Mouse (Mus musculus): ENCODE data around the gene Dock1. TPM values are rescaled to one million over a fixed set of nuclear protein-coding genes. Genes with fewer than 3 reads are reported as not detected.

Gene Dock1
- polyA plus RNA-seq, 1 experiment = 14.3 TPM

- Histone ChIP-seq H3K4me3 (ENCODE audit: insufficient read depth, low read length) (no peak overlapping the region), H3K27ac (ENCODE audit: insufficient read depth, low read length) (no peak overlapping the region), H3K4me1 (ENCODE audit: control insufficient read depth, insufficient read depth, low read length) (no peaks in the 10 kb centered on the region)
- no peak for TF ChIP-seq POLR2A (IDR thresholded peaks at IDR 0.05; ENCODE audit: extremely low read depth, insufficient read depth, low read length)
- TF ChIP-seq CTCF (IDR thresholded peaks at IDR 0.05; ENCODE audit: extremely low read depth, insufficient read depth, low read length) = no peak
Observed at GRCm38 (mm10) chr7:135038930-135039329, 368.5 kb downstream of the Dock1 start.

DNA sequence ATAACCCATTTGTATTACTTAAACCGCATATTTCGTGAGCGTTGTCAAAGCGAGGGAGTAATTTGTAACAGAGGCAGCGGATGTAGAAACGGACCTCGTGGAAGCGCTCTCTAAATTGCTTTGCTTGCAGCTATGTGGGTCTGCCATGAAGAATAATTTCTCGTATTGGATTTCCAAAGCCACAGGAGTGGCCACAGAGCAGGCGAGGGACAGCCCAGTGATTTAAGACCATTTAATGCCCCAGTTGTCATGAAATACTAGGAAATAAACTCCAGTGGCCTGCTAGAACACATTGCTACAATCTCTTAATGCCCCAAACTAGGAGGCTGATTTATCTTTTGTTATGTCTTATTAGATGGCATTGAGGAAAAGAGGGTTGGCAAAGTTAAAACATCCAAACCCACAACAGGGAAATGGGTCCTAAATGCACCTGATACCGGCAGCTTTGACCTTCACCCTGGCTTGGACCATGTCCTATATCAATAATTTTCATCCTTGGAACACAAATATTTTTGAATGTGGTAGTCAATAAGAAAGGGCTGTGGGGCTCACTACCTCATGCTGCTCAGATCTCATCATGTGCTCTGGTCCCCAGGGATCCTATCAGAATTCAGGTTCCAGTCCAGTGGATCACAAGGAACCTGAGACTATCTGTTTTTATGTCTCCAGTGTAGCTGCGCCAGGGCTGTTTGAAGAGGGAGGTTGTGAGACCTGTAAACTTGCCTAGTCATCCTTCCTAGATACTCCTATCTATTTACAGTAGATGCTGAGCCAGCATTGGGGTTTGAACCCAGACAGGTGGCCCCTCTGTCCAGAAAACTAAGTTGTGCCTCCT, 373.7 kb downstream of the Dock1 start:
- no peak overlapping the region for H3K27ac ChIP-seq (ENCODE audit: insufficient read depth, low read length)
- H3K4me1 ChIP-seq (ENCODE audit: control insufficient read depth, insufficient read depth, low read length) = no peaks in the 10 kb centered on the region
- H3K4me3 ChIP-seq (ENCODE audit: insufficient read depth, low read length) = no peak overlapping the region
- TF ChIP-seq CTCF (IDR thresholded peaks at IDR 0.05; ENCODE audit: extremely low read depth, insufficient read depth, low read length) (no peak), POLR2A (IDR thresholded peaks at IDR 0.05; ENCODE audit: extremely low read depth, insufficient read depth, low read length) (no peak)

- H3K4me3 ChIP-seq (ENCODE audit: insufficient read depth, low read length) = no peak overlapping the region
- no peak overlapping the region for H3K27ac ChIP-seq (ENCODE audit: insufficient read depth, low read length)
- TF ChIP-seq CTCF (IDR thresholded peaks at IDR 0.05; ENCODE audit: extremely low read depth, insufficient read depth, low read length) (no peak), POLR2A (IDR thresholded peaks at IDR 0.05; ENCODE audit: extremely low read depth, insufficient read depth, low read length) (no peak)
- no peaks in the 10 kb centered on the region for H3K4me1 ChIP-seq (ENCODE audit: control insufficient read depth, insufficient read depth, low read length)
Observed at GRCm38 (mm10) chr7:135049416-135049815, 379.0 kb downstream of the Dock1 start.

- TF ChIP-seq POLR2A (IDR thresholded peaks at IDR 0.05; ENCODE audit: extremely low read depth, insufficient read depth, low read length) (no peak), CTCF (IDR thresholded peaks at IDR 0.05; ENCODE audit: extremely low read depth, insufficient read depth, low read length) (no peak)
- no peaks in the 10 kb centered on the region for H3K4me1 ChIP-seq (ENCODE audit: control insufficient read depth, insufficient read depth, low read length)
Observed at GRCm38 (mm10) chr7:135053186-135053715, 382.8 kb downstream of the Dock1 start.

GRCm38 (mm10) chr7:135054664-135055063, 384.2 kb downstream of the Dock1 start:
- TF ChIP-seq CTCF (IDR thresholded peaks at IDR 0.05; ENCODE audit: extremely low read depth, insufficient read depth, low read length) = no peak
- no peak for TF ChIP-seq POLR2A (IDR thresholded peaks at IDR 0.05; ENCODE audit: extremely low read depth, insufficient read depth, low read length)
- Histone ChIP-seq H3K27ac (ENCODE audit: insufficient read depth, low read length) (no peak overlapping the region), H3K4me1 (ENCODE audit: control insufficient read depth, insufficient read depth, low read length) (no peaks in the 10 kb centered on the region), H3K4me3 (ENCODE audit: insufficient read depth, low read length) (no peak overlapping the region)

More at GRCm38 (mm10) chr7:135053186-135053715, 382.8 kb downstream of the Dock1 start:
- no peak overlapping the region for H3K4me3 ChIP-seq (ENCODE audit: insufficient read depth, low read length)
- H3K27ac ChIP-seq (ENCODE audit: insufficient read depth, low read length) = no peak overlapping the region

- no peak for TF ChIP-seq POLR2A (IDR thresholded peaks at IDR 0.05; ENCODE audit: extremely low read depth, insufficient read depth, low read length)
- no peak for TF ChIP-seq CTCF (IDR thresholded peaks at IDR 0.05; ENCODE audit: extremely low read depth, insufficient read depth, low read length)
- H3K4me1 ChIP-seq (ENCODE audit: control insufficient read depth, insufficient read depth, low read length) = no peaks in the 10 kb centered on the region
- H3K27ac ChIP-seq (ENCODE audit: insufficient read depth, low read length) = no peak overlapping the region
- H3K4me3 ChIP-seq (ENCODE audit: insufficient read depth, low read length) = no peak overlapping the region
Observed at GRCm38 (mm10) chr7:135059071-135059470, 388.6 kb downstream of the Dock1 start.

DNA sequence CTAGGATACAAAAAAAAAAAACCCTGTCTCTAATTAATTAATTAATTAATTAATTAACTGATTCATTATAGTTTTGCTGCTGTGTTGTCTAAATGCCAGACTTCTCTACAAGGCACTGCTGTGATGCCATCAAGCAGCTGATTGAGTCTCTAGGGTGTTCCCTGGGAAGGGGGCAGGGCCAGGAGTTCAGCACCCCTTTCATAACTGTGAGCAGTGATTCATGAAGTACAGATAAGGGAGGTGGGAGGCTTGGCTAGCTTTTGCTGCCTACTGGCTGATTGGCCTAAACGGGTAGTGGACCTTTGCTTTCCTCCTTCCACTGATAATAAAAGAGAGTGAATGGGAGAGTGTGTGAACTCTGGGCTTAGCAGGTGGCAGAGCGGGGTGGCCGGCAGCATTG, 389.1 kb downstream of the Dock1 start:
- no peaks in the 10 kb centered on the region for H3K4me1 ChIP-seq (ENCODE audit: control insufficient read depth, insufficient read depth, low read length)
- TF ChIP-seq CTCF (IDR thresholded peaks at IDR 0.05; ENCODE audit: extremely low read depth, insufficient read depth, low read length) = no peak
- TF ChIP-seq POLR2A (IDR thresholded peaks at IDR 0.05; ENCODE audit: extremely low read depth, insufficient read depth, low read length) = no peak
- no peak overlapping the region for H3K4me3 ChIP-seq (ENCODE audit: insufficient read depth, low read length)
- no peak overlapping the region for H3K27ac ChIP-seq (ENCODE audit: insufficient read depth, low read length)

DNA sequence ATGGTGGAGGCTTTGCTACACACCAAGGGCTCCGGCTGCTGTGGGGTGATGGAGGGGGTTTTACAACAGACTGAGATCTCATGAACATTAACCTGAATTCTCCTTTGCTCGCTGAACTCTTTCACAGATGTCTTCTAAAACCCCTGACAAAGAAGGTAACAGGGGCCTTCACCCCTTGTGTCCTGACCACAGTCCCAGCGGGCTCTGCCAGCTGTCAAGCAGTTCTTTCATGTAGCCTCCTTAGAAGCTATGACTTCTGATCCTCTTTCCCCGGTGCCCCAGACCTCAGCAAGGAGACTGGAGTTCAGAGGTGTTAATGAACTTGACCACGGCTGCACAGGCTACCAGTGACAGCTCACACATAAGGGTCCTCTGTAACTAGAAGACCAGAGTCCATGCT, 393.4 kb downstream of the Dock1 start:
- H3K4me3 ChIP-seq (ENCODE audit: insufficient read depth, low read length) = no peak overlapping the region
- no peaks in the 10 kb centered on the region for H3K4me1 ChIP-seq (ENCODE audit: control insufficient read depth, insufficient read depth, low read length)
- TF ChIP-seq POLR2A (IDR thresholded peaks at IDR 0.05; ENCODE audit: extremely low read depth, insufficient read depth, low read length) = no peak
- no peak for TF ChIP-seq CTCF (IDR thresholded peaks at IDR 0.05; ENCODE audit: extremely low read depth, insufficient read depth, low read length)
- H3K27ac ChIP-seq (ENCODE audit: insufficient read depth, low read length) = no peak overlapping the region

- Histone ChIP-seq H3K27ac (ENCODE audit: insufficient read depth, low read length) (no peak overlapping the region), H3K4me3 (ENCODE audit: insufficient read depth, low read length) (no peak overlapping the region), H3K4me1 (ENCODE audit: control insufficient read depth, insufficient read depth, low read length) (no peaks in the 10 kb centered on the region)
- TF ChIP-seq POLR2A (IDR thresholded peaks at IDR 0.05; ENCODE audit: extremely low read depth, insufficient read depth, low read length) (no peak), CTCF (IDR thresholded peaks at IDR 0.05; ENCODE audit: extremely low read depth, insufficient read depth, low read length) (no peak)
Observed at GRCm38 (mm10) chr7:135065301-135065700, 394.8 kb downstream of the Dock1 start.

DNA sequence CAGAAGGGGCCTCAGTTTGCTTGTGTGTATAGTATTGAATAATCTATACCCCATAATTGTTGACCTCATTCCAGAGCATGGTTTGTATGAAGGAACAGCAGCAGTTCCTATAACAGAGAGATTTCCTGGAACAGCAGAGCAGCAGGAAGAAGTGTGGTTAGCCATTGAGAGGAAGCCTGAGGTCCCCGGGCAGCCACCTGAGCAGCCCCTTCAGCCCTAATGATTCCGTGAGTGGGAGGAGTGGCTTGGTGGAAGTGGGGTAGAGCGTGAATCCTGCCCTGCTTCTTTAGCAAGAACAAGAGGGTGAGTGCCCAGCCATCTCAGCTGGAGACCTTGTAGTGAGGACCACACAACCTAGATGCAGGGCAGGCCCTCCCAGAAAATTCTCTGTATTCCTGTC, 398.4 kb downstream of the Dock1 start:
- H3K27ac ChIP-seq (ENCODE audit: insufficient read depth, low read length) = no peak overlapping the region
- H3K4me1 ChIP-seq (ENCODE audit: control insufficient read depth, insufficient read depth, low read length) = no peaks in the 10 kb centered on the region
- no peak for TF ChIP-seq POLR2A (IDR thresholded peaks at IDR 0.05; ENCODE audit: extremely low read depth, insufficient read depth, low read length)
- TF ChIP-seq CTCF (IDR thresholded peaks at IDR 0.05; ENCODE audit: extremely low read depth, insufficient read depth, low read length) = no peak
- H3K4me3 ChIP-seq (ENCODE audit: insufficient read depth, low read length) = no peak overlapping the region
